Mouse (Mus musculus) liver, adult 2 months (tissue): ENCODE measurements at regions not wholly inside any gene's neighbourhood (a gene's known extent, or its start where the extent isn't known, plus 50 kb on each side); places are given as distances from the start of the nearest gene placed in this dataset.

Experiments
- DNase-seq: peaks from one replicate; pipeline ENCODE4 v3.0.0-alpha.2; 2011; ENCODE audit warnings: low read depth, low spot score; ENCODE audit errors: extremely low read depth
- H3K27ac ChIP-seq: fragments of 200-500 bp; replicated peaks from 2 replicates; pipeline ENCODE4 v1.5.1; 2012; ENCODE audit warnings: low read depth, mild to moderate bottlenecking, control low read depth, inconsistent platforms, low read length; ENCODE audit not compliant: insufficient read depth
- H3K27me3 ChIP-seq: fragments of 200-500 bp; 2 replicates; pipeline ENCODE4 v1.6.1; 2012; ENCODE audit warnings: mild to moderate bottlenecking, moderate library complexity, low read length, inconsistent platforms; ENCODE audit not compliant: control insufficient read depth, insufficient read depth
- H3K36me3 ChIP-seq: fragments of 200-500 bp; 2 replicates; pipeline ENCODE4 v1.6.1; 2012; ENCODE audit warnings: low read length, inconsistent platforms; ENCODE audit not compliant: control insufficient read depth, insufficient read depth
- H3K4me1 ChIP-seq: fragments of 200-500 bp; 2 replicates; pipeline ENCODE4 v1.6.1; 2011; ENCODE audit warnings: low read length; ENCODE audit not compliant: control insufficient read depth, insufficient read depth
- H3K4me3 ChIP-seq: fragments of 200-500 bp; 2 replicates; pipeline ENCODE4 v1.5.1; 2011; ENCODE audit warnings: low read depth, mild to moderate bottlenecking, control low read depth, low read length, moderate library complexity; ENCODE audit not compliant: insufficient read depth
- H3K79me2 ChIP-seq: fragments of 200-500 bp; 2 replicates; pipeline ENCODE4 v1.6.1; 2012; ENCODE audit warnings: inconsistent platforms, mild to moderate bottlenecking, low read length, moderate library complexity; ENCODE audit not compliant: control insufficient read depth, insufficient read depth
- H3K9ac ChIP-seq: fragments of 200-500 bp; 2 replicates; pipeline ENCODE4 v1.6.1; 2012; ENCODE audit warnings: low read depth, mild to moderate bottlenecking, control low read depth, inconsistent platforms, low read length
- CTCF ChIP-seq: fragments of 200-500 bp; IDR thresholded peaks from 2 replicates; pipeline ENCODE4 v1.5.1; 2011; ENCODE audit warnings: low read depth, low read length, control low read depth
- POLR2A ChIP-seq: fragments of 200-500 bp; IDR thresholded peaks from 2 replicates; pipeline ENCODE4 v1.6.1; 2011; ENCODE audit warnings: low read length, control low read depth; ENCODE audit not compliant: insufficient read depth; ENCODE audit errors: extremely low read depth
- WGBS: fragments of 180-500 bp; shearing (Covaris S2); methylation state at CpG from one replicate; pipeline ENCODE4 v1.1.7; 2018; 5-methylcytosine and 5-hydroxymethylcytosine counted together

DNA sequence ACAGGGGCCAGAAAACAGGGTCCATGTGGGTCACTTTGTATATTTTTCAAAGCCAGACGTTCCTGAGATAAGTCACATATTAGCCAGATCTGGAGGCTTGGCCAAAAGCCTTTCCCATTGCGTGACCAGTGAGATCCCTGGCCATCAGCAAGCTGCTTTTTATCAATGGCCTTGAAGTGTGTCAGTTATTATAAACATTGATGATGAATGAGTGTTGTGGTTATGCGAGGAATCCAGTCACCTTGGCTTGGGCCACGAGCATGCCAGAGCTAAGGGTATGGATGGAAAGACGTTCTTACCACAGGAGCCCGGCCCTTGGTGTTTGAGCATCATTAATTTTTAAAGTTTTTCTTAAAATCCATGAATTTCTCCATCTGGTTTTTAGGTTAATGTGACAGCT, 332.1 kb upstream of the Zfp637 start:
- no peak overlapping the region for H3K9ac ChIP-seq
- TF ChIP-seq CTCF: no peak
- no peaks in the 10 kb centered on the region for H3K4me1 ChIP-seq
- H3K36me3 ChIP-seq: no peaks in the 10 kb centered on the region
- H3K4me3 ChIP-seq: no peak overlapping the region
- WGBS: 68% methylated on average over 6 of the region's 6 CpGs
- no peaks in the 10 kb centered on the region for H3K79me2 ChIP-seq
- no peaks in the 10 kb centered on the region; the same call in 1 of the 2 replicates for H3K27me3 ChIP-seq
- H3K27ac ChIP-seq: no peak overlapping the region
- DNase-seq: peak; percentile 34

DNA sequence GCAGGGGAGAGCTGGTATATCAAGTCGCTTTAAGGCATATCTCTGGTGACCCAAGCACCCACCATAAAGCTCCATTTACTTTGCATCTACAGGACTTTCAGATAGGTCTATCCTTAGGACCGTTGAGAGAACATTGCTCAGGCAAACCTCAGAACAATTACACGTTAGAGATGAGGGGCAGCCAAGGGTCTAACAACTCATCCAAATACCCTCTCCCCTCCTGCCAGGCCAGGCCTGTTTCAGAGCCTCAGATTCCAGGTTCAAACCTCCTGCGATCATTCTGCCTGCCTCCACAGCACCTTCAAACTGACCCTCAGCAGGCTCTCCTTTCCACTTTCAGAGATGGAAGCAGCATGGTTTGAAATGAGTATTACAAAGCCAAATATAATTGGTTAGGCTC, 331.0 kb upstream of the Zfp637 start:
- Histone ChIP-seq H3K9ac (no peak overlapping the region), H3K27me3 (no peaks in the 10 kb centered on the region), H3K4me3 (no peak overlapping the region), H3K36me3 (no peaks in the 10 kb centered on the region), H3K4me1 (no peaks in the 10 kb centered on the region), H3K79me2 (no peaks in the 10 kb centered on the region), H3K27ac (no peak overlapping the region)
- TF ChIP-seq CTCF (no peak), POLR2A (no peak)
- WGBS: 93% methylated on average over 4 of the region's 4 CpGs
- no peak for DNase-seq

DNA sequence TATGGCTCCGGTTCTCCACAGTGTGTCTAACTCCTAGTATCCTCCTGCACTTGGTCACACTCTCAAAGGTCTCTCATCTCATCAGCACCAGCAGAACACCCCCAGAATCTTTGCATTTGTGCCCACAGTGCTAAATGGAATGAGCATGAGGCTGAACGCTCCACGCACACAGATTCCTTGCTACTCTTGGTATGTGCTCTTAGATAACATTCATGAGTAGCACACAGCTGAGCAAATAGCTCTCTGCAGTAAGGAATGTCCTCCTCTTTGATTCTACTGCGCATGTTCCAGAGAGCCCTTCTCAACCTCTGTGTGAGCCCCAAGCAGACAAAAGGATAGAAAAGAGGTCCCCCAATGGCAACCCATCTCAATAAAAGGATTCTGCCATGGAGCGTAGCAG, 326.1 kb upstream of the Zfp637 start:
- Histone ChIP-seq H3K4me1 (no peaks in the 10 kb centered on the region), H3K79me2 (no peaks in the 10 kb centered on the region), H3K27ac (no peak overlapping the region), H3K4me3 (no peak overlapping the region), H3K36me3 (no peaks in the 10 kb centered on the region), H3K27me3 (no peaks in the 10 kb centered on the region), H3K9ac (no peak overlapping the region)
- no peak for DNase-seq
- WGBS: 88% methylated on average over 5 of the region's 5 CpGs
- TF ChIP-seq POLR2A: no peak
- no peak for TF ChIP-seq CTCF

DNA sequence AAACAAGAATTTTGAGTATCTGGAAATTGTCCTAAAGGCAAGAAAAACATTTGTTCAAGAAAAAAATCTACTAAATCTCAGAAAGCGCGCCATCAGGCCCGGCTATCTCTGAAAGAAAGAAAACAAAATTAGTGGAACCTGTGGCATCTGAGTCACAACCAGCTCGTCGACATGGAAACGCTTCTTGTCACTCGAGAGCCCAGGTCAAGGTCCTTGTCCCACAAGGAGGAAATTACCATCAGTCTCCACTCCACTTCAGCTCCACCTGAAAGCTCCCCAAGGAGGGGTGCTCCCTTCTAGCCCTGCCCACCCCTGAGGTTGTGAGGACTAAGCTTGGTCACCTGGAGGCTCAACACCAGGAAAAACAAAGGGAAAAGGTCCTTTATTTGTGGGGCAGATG, 324.1 kb upstream of the Zfp637 start:
- TF ChIP-seq POLR2A: no peak
- no peak for TF ChIP-seq CTCF
- Histone ChIP-seq H3K27ac (no peak overlapping the region), H3K4me3 (no peak overlapping the region), H3K36me3 (no peaks in the 10 kb centered on the region), H3K4me1 (no peaks in the 10 kb centered on the region), H3K9ac (no peak overlapping the region), H3K79me2 (no peaks in the 10 kb centered on the region), H3K27me3 (no peaks in the 10 kb centered on the region)
- no peak for DNase-seq
- 86% methylated on average over 7 of the region's 7 CpGs for WGBS

DNA sequence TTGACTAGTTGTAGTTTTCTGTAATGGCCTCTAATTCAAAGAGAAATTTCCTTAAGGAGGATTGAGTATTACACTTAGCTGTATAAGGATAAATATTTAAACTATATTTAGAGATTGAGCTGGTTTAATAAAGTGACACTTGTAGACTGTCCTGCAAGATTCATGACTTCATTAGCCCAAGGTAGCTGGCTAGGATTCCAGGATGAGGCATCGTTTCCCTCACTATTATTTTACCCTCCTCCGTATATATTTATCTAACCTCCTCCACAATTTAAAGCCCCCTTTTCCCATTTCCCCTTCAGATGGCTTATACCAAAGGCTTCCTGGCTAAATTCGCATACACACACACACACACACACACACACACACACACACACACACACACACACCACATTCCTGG, 322.0 kb upstream of the Zfp637 start:
- H3K79me2 ChIP-seq: no peaks in the 10 kb centered on the region
- no peak overlapping the region for H3K27ac ChIP-seq
- no peak overlapping the region for H3K4me3 ChIP-seq
- H3K36me3 ChIP-seq: no peaks in the 10 kb centered on the region
- TF ChIP-seq POLR2A: no peak
- no peak for TF ChIP-seq CTCF
- H3K27me3 ChIP-seq: no peaks in the 10 kb centered on the region
- H3K4me1 ChIP-seq: no peaks in the 10 kb centered on the region
- no peak overlapping the region for H3K9ac ChIP-seq
- no peak for DNase-seq
- WGBS: 71% methylated on average over 3 of the region's 3 CpGs

DNA sequence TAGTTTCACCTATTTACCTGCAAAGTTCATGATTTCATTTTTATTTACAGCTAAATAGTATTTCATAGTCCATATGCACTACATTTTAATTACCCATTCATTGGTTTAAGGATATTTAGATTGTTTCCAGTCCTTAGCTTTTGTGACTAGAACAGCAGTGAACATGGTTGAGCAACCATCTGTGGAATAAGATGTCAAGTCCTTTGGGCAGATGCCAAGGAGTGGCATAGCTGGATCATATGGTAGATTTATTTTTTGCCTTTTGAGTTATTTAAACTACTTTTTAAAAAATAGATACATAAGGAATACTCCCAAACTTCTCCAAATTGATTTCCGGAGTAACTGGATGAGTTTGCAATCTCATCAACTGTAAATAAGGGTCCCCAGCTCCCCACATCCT, 321.5 kb upstream of the Zfp637 start:
- WGBS: 97% methylated on average over 1 of the region's 1 CpGs
- Histone ChIP-seq H3K27ac (no peak overlapping the region), H3K27me3 (no peaks in the 10 kb centered on the region), H3K4me3 (no peak overlapping the region), H3K9ac (no peak overlapping the region), H3K79me2 (no peaks in the 10 kb centered on the region), H3K4me1 (no peaks in the 10 kb centered on the region), H3K36me3 (no peaks in the 10 kb centered on the region)
- TF ChIP-seq CTCF (no peak), POLR2A (no peak)
- DNase-seq: no peak
